Mouse (Mus musculus): ENCODE measurements around the gene Mfap1b. TPM values are rescaled to one million over a fixed set of nuclear protein-coding genes. Genes with fewer than 3 reads are reported as not detected.
"Not testable (repeated sequence)": the region's sequence is repeated elsewhere in the genome, so short reads cannot be mapped to it uniquely, and the experiment has no call there.

Gene Mfap1b
- total RNA-seq, 2 experiments from 2014 or later = 47.8 to 52.9 TPM

DNA sequence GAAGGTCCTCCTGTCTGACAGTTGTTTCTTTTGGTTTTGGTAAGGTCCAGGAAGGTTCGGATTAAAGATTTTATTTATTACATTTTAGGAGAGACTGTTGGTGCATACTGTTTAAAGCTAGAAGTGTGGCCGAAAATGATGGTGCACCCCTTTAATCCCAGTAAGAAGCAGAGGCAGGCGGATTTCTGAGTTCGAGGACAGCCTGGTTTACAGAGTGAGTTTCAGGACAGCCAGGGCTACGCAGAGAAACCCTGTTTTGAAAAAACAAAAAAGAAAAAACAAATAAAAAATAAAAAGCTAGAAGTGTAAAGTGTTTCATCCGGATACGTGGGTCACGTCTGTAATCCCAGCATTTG, 291 bp upstream of the Mfap1b start:
- DNase-seq (ENCODE audit: low spot score in 2 of 2) = no peak

DNA sequence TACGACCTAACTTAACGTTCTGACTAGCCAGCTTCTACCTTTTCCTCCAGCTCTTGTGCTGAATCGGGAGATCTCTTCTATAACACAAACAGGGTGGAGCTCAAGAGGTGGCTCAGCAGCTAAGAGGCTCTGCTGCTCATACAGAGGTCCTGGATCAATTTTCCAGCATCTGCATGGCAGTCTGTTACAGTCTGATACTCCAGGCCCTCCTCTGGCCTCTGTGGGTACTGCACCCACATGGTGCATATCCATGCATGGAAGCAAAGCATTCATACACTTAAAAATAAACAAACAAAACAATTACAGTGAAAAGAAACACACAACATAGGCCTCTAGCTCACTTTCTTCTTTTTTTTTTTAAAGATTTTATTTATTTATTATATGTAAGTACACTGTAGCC, 1.1 kb downstream of the Mfap1b start:
- not testable (repeated sequence) for DNase-seq (ENCODE audit: low spot score in 2 of 2)

DNA sequence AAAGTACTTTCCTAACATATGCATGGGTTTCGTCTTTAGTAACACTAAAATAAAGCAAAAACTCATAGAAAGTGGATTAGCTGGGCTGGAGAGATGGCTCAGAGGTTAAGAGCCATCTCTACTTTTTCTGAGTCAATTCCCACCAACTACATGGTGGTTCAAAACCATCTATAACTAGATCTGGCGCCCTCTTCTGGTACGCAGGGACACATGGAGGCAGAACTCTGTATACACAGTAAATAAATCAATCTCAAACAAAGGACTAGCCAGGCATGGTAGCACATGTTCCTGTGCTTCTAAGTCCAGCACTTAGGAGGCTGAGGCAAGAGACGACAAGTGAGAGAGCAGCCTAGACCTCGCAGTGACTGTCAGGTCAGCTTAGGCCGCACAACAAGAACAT, 4.9 kb downstream of the Mfap1b start:
- DNase-seq (ENCODE audit: low spot score in 2 of 2) = not testable (repeated sequence)

DNA sequence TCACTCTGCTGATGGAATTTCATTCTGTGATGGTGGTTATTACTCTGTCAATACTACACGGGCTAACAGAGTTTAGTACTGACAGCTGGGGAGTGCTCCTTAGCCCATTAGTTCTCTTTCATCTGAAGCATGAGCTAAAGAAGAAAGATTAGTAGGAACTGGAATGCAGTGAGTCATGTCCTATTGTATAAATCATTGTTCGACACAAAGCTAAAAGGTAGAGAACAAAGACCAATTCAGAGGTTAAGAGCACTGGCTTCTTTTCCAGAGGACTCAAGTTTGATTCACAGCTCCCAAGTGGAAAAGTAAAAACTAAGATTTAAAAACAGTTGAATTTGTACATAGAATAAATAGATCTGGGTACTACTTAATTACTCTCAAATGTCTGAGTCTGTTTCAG, 13.8 kb downstream of the Mfap1b start:
- DNase-seq (ENCODE audit: low spot score in 2 of 2) = no peak

- DNase-seq (ENCODE audit: low spot score in 2 of 2) = peak; percentile 79 to 85
Measured at GRCm38 (mm10) chr2:121456692-121457642, 16.9 kb downstream of the Mfap1b start, which contains the start of gene Serinc4. Gene Serinc4 (minus strand): TSS chr2:121456781.

DNA sequence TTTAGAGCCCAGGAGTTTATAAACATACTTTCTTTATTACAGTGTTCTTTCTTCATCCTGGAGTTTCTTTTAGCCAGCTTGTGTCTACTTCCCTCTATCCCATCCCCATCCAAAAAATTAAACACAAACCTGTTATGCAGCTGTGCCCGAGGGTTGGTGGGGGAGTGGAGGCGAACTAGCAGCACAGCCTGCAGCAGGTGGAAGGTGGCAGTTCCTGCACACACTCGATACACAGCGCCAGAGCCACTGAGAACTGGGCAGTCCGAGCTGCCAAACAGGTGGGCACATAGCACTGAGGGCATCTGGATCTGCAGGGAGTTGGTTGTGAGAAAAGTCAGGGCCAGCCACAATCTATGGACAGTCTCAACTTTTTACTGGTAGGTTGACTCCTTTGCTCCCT, 18.3 kb downstream of the Mfap1b start:
- no peak for DNase-seq (ENCODE audit: low spot score in 2 of 2)

- DNase-seq (ENCODE audit: low spot score in 2 of 2) = no peak
Measured at GRCm38 (mm10) chr2:121453917-121454316, 19.9 kb downstream of the Mfap1b start.

DNA sequence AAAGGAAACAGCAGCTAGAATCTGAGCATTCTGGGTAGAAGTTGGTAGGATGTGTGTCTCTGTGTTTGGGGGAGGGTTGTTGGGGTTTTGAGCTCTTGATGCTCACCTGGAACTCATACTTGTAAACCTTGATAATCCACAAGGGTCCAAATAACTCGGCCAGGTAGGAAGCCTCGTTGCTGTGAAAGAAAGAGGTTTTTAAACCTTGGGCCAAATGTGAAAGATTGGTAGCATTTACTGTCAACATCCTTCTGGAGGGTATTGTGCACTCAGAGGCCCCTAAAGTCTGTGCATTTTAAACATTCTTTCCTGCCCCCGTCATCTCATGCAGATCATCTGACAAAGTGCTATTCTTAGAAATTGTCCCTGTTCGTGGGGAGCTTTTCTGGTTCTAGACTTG, 20.9 kb downstream of the Mfap1b start, which contains the start of gene Hypk:
Gene Hypk, plus strand, starts transcription at position 301 of the 400 bp plus-strand sequence.
- DNase-seq (ENCODE audit: low spot score in 2 of 2) = no peak

DNA sequence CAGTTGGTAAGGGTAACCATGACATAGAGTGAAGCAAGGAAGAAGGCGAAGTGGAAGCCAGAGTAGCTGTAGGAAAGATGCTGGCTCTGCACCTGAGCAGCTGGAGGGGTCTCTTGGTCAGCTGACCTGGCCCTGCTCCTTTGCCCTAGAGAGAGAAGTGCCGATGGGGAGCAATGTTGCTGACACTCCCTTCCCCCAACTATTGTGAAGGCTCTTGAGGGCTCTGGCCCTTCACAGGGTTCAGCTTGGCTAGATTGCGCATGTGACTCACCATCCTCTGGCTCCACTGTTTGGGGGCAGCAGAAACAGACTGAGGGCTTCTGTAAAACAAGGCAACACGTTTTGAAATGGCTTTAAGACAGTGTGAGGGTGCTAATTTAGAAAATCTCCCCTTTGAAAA, 21.5 kb downstream of the Mfap1b start:
- DNase-seq (ENCODE audit: low spot score in 2 of 2) = no peak

- no peak for DNase-seq (ENCODE audit: low spot score in 2 of 2)
Measured at GRCm38 (mm10) chr2:121450093-121450492, 23.8 kb downstream of the Mfap1b start.

DNA sequence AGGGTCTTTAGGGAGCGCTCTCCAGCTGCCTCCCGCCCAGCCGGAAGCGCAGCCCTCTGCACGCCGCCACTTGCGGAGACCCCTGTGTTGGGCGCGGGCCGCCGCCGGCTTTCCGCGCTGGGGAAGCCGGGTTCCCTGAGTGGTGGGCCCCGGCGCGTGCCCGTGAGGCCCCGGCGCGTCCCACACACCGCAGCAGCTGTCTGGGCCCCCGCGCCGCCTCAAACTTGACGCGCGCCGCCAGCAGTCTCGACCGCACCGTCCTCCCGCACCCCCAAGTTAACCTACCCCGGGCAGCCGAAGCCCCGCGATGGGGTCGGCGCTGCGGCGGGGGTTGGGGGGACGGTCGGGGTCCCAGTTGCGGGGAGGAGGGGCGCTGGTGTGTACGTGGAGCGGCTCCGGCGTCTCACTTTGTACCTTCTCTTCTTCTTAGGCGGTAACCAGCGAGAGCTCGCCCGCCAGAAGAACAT, 24.3 kb downstream of the Mfap1b start:
- DNase-seq (ENCODE audit: low spot score in 2 of 2) = no peak

DNA sequence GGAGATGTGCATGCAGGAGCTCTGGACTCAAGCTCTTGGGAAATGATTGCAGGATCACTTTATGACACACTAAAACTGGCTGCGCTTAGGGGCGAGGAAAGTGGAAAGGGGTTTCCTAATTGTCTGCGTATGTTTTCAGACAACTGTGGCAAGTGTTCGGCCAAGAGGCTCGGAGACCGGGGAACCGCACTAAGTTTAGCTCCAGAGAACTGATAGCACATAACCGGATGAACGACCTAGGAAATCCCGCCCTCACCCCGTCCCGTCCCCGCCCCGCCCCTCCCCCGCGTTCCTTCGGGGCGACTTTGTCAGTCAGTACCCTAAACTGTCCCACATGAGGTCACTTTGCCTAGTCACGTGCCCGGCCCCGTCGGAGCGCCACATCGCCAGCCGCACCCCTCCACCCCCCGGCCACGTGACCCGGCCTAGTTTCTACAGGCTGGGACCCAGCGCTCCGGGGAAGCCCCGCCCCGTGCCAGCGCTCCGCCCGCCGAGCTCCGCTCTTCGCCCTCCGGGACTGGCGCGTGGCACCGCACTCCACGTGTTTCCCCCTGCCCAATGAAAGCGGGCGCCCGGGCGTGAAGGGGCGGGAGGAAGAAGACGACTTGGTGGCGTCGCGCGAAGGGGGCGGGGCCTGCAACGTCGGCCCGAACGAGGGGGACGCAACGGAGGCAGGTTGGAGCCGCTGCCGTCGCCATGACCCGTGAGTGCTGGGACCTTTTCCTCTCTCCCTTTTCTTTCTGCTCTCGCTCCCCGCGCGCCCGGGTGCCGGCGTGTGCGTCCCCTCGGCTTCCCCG, 24.9 kb downstream of the Mfap1b start, which contains the start of gene Serf2:
Gene Serf2, plus strand, starts transcription at position 457 of the 797 bp plus-strand sequence.
- DNase-seq (ENCODE audit: low spot score in 2 of 2) = peak; percentile 99

DNA sequence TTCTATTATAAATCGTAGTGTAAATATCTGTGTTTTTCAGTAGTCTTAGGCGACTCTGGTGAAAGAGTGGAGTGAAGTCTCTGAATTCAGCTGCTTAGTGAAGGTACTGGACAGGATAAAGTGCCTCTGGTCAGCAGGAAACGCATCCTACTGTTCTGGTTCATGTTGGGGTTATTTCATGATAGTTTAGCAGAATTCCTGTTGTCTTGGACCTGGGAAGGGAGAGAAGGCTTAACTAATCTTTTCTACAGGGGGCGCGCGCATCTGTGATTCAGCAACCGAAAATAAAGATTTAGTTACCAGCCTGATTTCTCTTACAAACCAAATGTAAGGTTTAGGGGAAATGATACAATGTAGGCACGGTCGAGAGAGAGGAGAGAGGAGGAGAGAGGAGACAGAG, 25.7 kb downstream of the Mfap1b start:
- peak in 1 of 2 experiments; percentile 62 for DNase-seq (ENCODE audit: low spot score in 2 of 2)

GRCm38 (mm10) chr2:121447006-121447405, 26.9 kb downstream of the Mfap1b start:
- DNase-seq (ENCODE audit: low spot score in 2 of 2) = no peak

DNA sequence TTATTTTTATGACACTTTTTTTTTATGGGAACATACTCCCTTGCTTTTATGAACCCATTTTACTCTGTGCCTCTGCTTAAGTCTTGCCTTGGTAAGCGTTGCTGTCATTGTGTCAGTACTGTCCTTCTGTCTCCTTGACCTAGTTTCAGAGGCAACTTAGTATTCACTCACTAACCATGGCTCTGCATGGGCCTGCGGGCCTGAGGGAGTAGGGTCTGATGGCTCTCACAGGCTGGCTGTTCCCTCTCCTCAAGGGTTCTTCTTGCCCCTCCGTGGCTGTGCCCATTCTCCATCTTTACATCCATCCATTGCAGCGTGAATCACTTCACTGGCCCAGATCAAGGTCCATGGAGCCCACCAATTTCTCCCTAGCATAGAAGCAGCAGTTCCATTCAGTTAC, 27.4 kb downstream of the Mfap1b start:
- DNase-seq (ENCODE audit: low spot score in 2 of 2) = no peak

- no peak for DNase-seq (ENCODE audit: low spot score in 2 of 2)
Measured at GRCm38 (mm10) chr2:121445117-121445516, 28.8 kb downstream of the Mfap1b start.

- no peak for DNase-seq (ENCODE audit: low spot score in 2 of 2)
Measured at GRCm38 (mm10) chr2:121444178-121444577, 29.7 kb downstream of the Mfap1b start, which contains the start of gene Ell3. Gene Ell3 (minus strand): TSS chr2:121444278.

DNA sequence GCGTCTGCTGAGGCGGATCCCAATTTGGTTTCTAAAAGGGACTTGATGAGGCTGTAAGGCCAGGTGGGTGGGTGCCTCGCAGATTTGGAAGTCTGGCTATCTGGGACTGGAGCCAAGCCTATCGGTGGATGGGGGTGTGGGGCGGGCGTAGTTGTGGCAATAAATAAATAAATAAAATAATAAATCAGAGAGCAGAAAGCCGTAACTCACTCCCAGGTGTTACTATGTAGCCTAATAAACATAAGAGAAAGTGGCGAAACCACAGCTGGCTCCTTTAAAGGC, 30.9 kb downstream of the Mfap1b start:
- no peak for DNase-seq (ENCODE audit: low spot score in 2 of 2)

DNA sequence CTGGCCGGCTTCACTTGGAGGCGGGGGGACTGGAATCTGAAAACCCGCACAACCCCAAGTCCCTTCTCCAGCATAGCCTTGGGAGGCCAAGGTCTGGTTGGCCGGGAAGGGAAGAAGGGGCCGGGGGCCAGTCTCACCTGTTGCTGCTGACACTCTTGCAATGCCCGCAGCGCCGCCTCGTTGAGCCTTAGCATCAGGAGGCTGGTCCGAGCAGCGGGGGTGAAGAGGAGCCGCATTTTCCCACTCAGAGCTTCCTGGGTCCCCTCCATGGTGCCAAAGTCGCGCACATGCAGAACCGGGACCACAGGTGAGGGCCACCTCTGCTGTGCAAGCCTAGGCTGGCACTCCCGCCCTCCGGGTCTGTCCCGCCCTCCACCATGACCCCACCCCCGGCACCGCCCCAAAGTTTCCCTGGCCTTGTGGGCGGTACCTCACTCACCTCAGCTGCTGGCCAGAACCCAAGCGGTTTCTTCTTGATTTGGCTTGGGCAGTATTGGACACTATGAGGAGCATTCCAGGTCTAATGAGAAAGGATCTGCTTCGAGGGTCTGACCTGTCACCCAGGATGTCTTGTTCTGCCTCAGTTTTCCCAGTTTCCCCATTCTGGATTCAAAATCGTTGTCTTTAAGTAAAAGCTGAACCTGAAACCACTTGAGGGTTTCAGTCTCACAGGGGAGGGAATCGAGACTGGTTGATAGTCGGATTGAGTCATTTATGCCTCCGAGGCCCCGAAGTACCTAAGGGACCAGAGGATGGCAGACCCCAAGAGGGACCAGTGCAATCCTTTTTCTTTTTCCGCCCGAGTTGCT, 31.4 kb downstream of the Mfap1b start:
- DNase-seq (ENCODE audit: low spot score in 2 of 2) = no peak

DNA sequence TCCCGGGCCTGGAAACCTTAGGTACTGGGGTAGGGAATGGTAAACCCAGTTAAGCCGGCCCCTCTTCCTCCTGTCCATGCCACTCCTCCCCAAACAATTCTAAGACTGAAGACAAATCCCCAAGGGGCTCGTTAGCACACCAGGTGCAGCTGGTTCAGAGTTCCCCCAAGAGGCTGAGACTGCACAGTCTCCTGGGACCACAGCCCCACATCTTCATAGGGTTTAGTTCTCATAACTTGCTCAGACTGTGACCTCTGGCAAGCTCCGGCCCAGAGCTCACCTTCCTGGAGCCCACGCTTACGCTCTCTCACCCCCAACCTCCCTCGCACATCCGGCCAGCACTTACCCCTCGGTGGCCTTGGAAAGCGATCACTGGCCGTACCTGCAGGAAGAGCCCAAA, 32.1 kb downstream of the Mfap1b start:
- no peak for DNase-seq (ENCODE audit: low spot score in 2 of 2)

Data from layer of hippocampus, adult 18-20 months (tissue).